Mouse (Mus musculus) liver, embryonic 14.5 days (tissue): ENCODE measurements around the gene Grb14. TPM values are rescaled to one million over a fixed set of nuclear protein-coding genes. Genes with fewer than 3 reads are reported as not detected.

Source experiments
- ATAC-seq: fragments of 200-750 bp; cut with Nextera tagmentation; 2 replicates; pipeline ENCODE4 v1.8.0; 2017; ENCODE audit warnings: moderate number of reproducible peaks, mild to moderate bottlenecking, moderate library complexity; ENCODE audit not compliant: insufficient read depth
- DNase-seq, 3 experiments: peaks; one replicate each; pipeline ENCODE4 v3.0.0-alpha.2; 2012 to 2013; ENCODE audit warnings: low read depth in 3 of 3, low spot score in 3 of 3
- H3K27ac ChIP-seq: fragments of 300-500 bp; sonication (generic); 2 replicates; pipeline ENCODE4 v1.5.1; 2014; ENCODE audit warnings: moderate library complexity, mild to moderate bottlenecking, control low read depth, inconsistent platforms
- H3K27me3 ChIP-seq: fragments of 300-500 bp; sonication (generic); 2 replicates; pipeline ENCODE4 v1.6.1; 2014; ENCODE audit warnings: mild to moderate bottlenecking, low read length, moderate library complexity; ENCODE audit not compliant: control insufficient read depth, insufficient read depth
- H3K36me3 ChIP-seq: fragments of 300-500 bp; sonication (generic); replicated peaks from 2 replicates; pipeline ENCODE4 v1.6.1; 2014; ENCODE audit warnings: low read depth; ENCODE audit not compliant: control insufficient read depth, insufficient read depth
- H3K4me1 ChIP-seq, 2 experiments: fragments of 200-500 bp in 1 of 2; fragments of 300-500 bp in 1 of 2; sonication (generic) in 1 of 2; replicated peaks; 2 replicates each; pipeline ENCODE4 v1.6.1; 2012 to 2014; ENCODE audit warnings: antibody characterized with exemption in 1 of 2, inconsistent platforms in 1 of 2, low read length in 1 of 2; ENCODE audit not compliant: control insufficient read depth in 2 of 2, insufficient read depth in 2 of 2
- H3K4me2 ChIP-seq: fragments of 300-500 bp; sonication (generic); 2 replicates; pipeline ENCODE4 v1.6.1; 2014; ENCODE audit warnings: low read depth, mild to moderate bottlenecking, control low read depth, moderate library complexity
- H3K4me3 ChIP-seq, 2 experiments: fragments of 200-500 bp in 1 of 2; fragments of 300-500 bp in 1 of 2; sonication (generic) in 1 of 2; 2 replicates each; pipeline ENCODE4 v1.5.1; 2012 to 2014; ENCODE audit warnings: low read depth in 2 of 2, low read length in 2 of 2, mild to moderate bottlenecking in 2 of 2, control low read depth in 1 of 2, inconsistent platforms in 1 of 2, moderate library complexity in 1 of 2; ENCODE audit not compliant: insufficient read depth in 1 of 2
- H3K9ac ChIP-seq: fragments of 300-500 bp; sonication (generic); replicated peaks from 2 replicates; pipeline ENCODE4 v1.6.1; 2014; ENCODE audit warnings: mild to moderate bottlenecking, control low read depth, moderate library complexity
- H3K9me3 ChIP-seq: fragments of 300-500 bp; sonication (generic); 2 replicates; pipeline ENCODE4 v1.6.1; 2016; ENCODE audit warnings: low read length, mixed read lengths; ENCODE audit not compliant: control insufficient read depth
- CTCF ChIP-seq: IDR thresholded peaks from 2 replicates; pipeline ENCODE4 v1.5.1; 2016; ENCODE audit warnings: antibody characterized with exemption, low read depth, control low read depth
- EP300 ChIP-seq: IDR thresholded peaks from 2 replicates; pipeline ENCODE4 v1.6.1; 2016; ENCODE audit warnings: antibody characterized with exemption, low read depth
- WGBS: fragments of 180-500 bp; shearing (Covaris S2); extraction: QIAGEN DNeasy Blood & Tissue Kit; methylation state at CpG from one replicate; pipeline ENCODE4 v1.1.7; 2014; ENCODE audit not compliant: insufficient replicate concordance; 5-methylcytosine and 5-hydroxymethylcytosine counted together
- polyA plus RNA-seq, 2 experiments: library from polyadenylated mRNA; depleted of rRNA in 1 of 2; stranded (reverse) in 1 of 2; unstranded in 1 of 2; fragments of >200 nt; fragmentation: Nextera tagmentation in 1 of 2; extraction: Ambion mirVana in 1 of 2; gene quantifications; 2 replicates each; pipeline versions ENCODE4 v1.2.1 to v1.2.3; 2012 to 2014

The Grb14 gene
- polyA plus RNA-seq, 2 experiments = 2.4 to 6.7 TPM

DNA sequence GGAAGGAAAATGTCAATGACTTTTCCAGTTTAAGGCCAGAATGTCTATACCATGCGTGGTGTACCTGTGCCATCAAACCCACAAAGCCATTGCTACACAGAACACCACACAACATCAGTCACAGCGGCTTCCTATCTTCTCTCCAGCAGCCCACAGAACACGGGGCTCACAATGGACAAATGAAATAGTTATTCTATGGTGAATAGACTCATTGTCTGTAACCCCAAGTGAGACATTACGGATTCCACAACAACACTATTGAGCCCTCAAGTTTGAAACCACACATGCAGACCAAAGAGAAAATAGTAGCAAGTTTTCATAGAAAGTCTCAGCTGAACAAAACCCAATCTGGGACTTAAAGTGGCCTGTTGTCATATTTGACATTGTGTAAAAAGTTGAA, 62.6 kb downstream of the Grb14 start:
- no peak overlapping the region for H3K4me3 ChIP-seq
- DNase-seq = no peak
- no peak overlapping the region for H3K9ac ChIP-seq
- no peaks in the 10 kb centered on the region for H3K36me3 ChIP-seq
- WGBS = 56% methylated on average over 4 of the region's 4 CpGs
- H3K27me3 ChIP-seq = no peaks in the 10 kb centered on the region
- TF ChIP-seq EP300 (no peak), CTCF (no peak)
- H3K27ac ChIP-seq = no peak overlapping the region
- ATAC-seq = no peak
- H3K9me3 ChIP-seq = no peaks in the 10 kb centered on the region
- H3K4me2 ChIP-seq = no peak overlapping the region
- H3K4me1 ChIP-seq = no peaks in the 10 kb centered on the region

GRCm38 (mm10) chr2:64961381-64961780, 63.4 kb downstream of the Grb14 start:
- no peaks in the 10 kb centered on the region for H3K9me3 ChIP-seq
- H3K9ac ChIP-seq = no peak overlapping the region
- ATAC-seq = no peak
- no peak overlapping the region for H3K4me2 ChIP-seq
- no peaks in the 10 kb centered on the region for H3K4me1 ChIP-seq
- 69% methylated on average over 3 of the region's 3 CpGs for WGBS
- TF ChIP-seq EP300 (no peak), CTCF (no peak)
- H3K27me3 ChIP-seq = no peaks in the 10 kb centered on the region
- no peak overlapping the region for H3K4me3 ChIP-seq
- H3K36me3 ChIP-seq = no peaks in the 10 kb centered on the region
- no peak for DNase-seq
- no peak overlapping the region for H3K27ac ChIP-seq

DNA sequence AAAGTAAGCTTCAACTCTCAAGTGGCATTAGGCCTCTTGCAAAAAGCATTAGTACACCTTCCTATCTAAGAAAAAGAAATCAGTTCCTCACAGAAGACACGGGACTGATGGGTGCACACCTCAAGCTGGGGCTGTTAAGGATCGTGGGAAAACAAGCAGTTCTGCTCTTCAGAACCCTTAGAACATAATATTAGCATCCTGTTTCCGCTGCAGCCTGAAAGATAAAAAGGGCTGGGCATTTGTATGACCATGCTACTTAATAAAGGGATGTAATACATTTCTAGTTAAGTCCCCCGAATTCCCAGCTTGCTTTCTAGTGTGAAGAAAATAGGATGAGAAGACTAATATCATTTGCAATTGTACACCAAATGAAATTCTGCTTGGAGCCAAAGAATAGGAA, 65.1 kb downstream of the Grb14 start:
- H3K27me3 ChIP-seq = no peaks in the 10 kb centered on the region
- TF ChIP-seq EP300 (no peak), CTCF (no peak)

GRCm38 (mm10) chr2:64955441-64955840, 69.3 kb downstream of the Grb14 start:
- H3K4me1 ChIP-seq = no peaks in the 10 kb centered on the region
- no peak for TF ChIP-seq CTCF
- TF ChIP-seq EP300 = no peak
- 19% methylated on average over 1 of the region's 1 CpGs for WGBS
- H3K27me3 ChIP-seq = no peaks in the 10 kb centered on the region
- H3K4me3 ChIP-seq = no peak overlapping the region
- DNase-seq (no peak), ATAC-seq (no peak)
- H3K9me3 ChIP-seq = no peaks in the 10 kb centered on the region
- no peak overlapping the region for H3K4me2 ChIP-seq
- no peak overlapping the region for H3K9ac ChIP-seq
- no peak overlapping the region for H3K27ac ChIP-seq
- no peaks in the 10 kb centered on the region for H3K36me3 ChIP-seq

More for the DNA sequence above, 65.1 kb downstream of the Grb14 start:
- no peak overlapping the region for H3K9ac ChIP-seq
- ATAC-seq = no peak
- no peak overlapping the region for H3K4me3 ChIP-seq
- no peak overlapping the region for H3K4me2 ChIP-seq
- H3K4me1 ChIP-seq = no peaks in the 10 kb centered on the region
- H3K9me3 ChIP-seq = no peaks in the 10 kb centered on the region
- H3K27ac ChIP-seq = no peak overlapping the region
- no peaks in the 10 kb centered on the region for H3K36me3 ChIP-seq
- WGBS = 38% methylated on average over 4 of the region's 4 CpGs
- no peak for DNase-seq

- no peak overlapping the region for H3K27ac ChIP-seq
- H3K4me1 ChIP-seq = no peaks in the 10 kb centered on the region
- H3K9me3 ChIP-seq = no peaks in the 10 kb centered on the region
- no peak overlapping the region for H3K4me2 ChIP-seq
- WGBS = 39% methylated on average over 2 of the region's 2 CpGs
- H3K27me3 ChIP-seq = no peaks in the 10 kb centered on the region
- H3K36me3 ChIP-seq = no peaks in the 10 kb centered on the region
- no peak overlapping the region for H3K4me3 ChIP-seq
- no peak for ATAC-seq
- H3K9ac ChIP-seq = no peak overlapping the region
- DNase-seq = no peak
- TF ChIP-seq EP300 (no peak), CTCF (no peak)
These were observed 75.6 kb downstream of the Grb14 start for GRCm38 (mm10) chr2:64949210-64949609.
